Mouse (Mus musculus): ENCODE results near the gene 1810013L24Rik. TPM values are rescaled to one million over a fixed set of nuclear protein-coding genes. Genes with fewer than 3 reads are reported as not detected.

Gene 1810013L24Rik
- polyA plus RNA-seq, 1 experiment from 2014 or later: 17.8 TPM

- no peak for ATAC-seq (ENCODE audit: insufficient read depth, low FRiP score)
- Histone ChIP-seq H3K4me1 (ENCODE audit: control insufficient read depth, insufficient read depth, low read length) (no peaks in the 10 kb centered on the region), H3K4me3 (replicated peaks; ENCODE audit: low read length) (no peak overlapping the region), H3K27me3 (ENCODE audit: control insufficient read depth, insufficient read depth, low read length) (no peaks in the 10 kb centered on the region), H3K36me3 (ENCODE audit: control insufficient read depth, insufficient read depth, low read length) (no peaks in the 10 kb centered on the region), H3K27ac (ENCODE audit: low read length) (no peak overlapping the region), H3K9ac (ENCODE audit: low read length) (no peak overlapping the region), H3K4me2 (ENCODE audit: low read depth, low read length) (no peak overlapping the region), H3K9me3 (replicated peaks; ENCODE audit: control insufficient read depth, low read length) (0 out of 2 replicates have a peak, but pooled peaks cover 5% of the 10 kb centered on the region)
- WGBS: 67% methylated on average over 2 of the region's 2 CpGs
Observed at GRCm38 (mm10) chr16:8795906-8796305, 34.0 kb upstream of the 1810013L24Rik start.

DNA sequence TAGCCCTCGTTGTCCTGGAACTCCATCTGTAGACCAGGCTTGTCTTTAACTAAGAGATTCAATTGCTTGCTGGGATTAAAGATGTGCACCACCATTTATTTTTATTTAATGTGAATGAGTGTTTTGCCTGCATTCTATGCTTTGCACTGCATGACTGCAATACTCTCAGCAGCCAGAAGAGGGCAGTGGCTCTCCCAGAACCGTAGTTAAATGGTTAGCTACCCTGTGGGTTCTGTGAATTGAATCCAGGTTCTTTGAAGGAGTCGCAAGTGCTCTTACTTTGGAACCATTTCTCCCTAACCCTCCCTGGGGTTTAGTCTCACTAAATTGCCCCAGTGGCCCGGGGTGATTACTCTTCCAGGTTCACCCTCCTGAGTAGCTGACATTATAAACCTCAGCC is 23.2 kb upstream of the 1810013L24Rik start:
- no peak overlapping the region for H3K4me3 ChIP-seq (replicated peaks; ENCODE audit: low read length)
- ATAC-seq (ENCODE audit: insufficient read depth, low FRiP score): no peak
- H3K4me1 ChIP-seq (ENCODE audit: control insufficient read depth, insufficient read depth, low read length): no peaks in the 10 kb centered on the region
- H3K36me3 ChIP-seq (ENCODE audit: control insufficient read depth, insufficient read depth, low read length): no peaks in the 10 kb centered on the region
- no peak overlapping the region for H3K9ac ChIP-seq (ENCODE audit: low read length)
- WGBS: 20% methylated on average over 4 of the region's 4 CpGs
- H3K27me3 ChIP-seq (ENCODE audit: control insufficient read depth, insufficient read depth, low read length): no peaks in the 10 kb centered on the region
- no peak overlapping the region for H3K27ac ChIP-seq (ENCODE audit: low read length)
- no peak overlapping the region for H3K4me2 ChIP-seq (ENCODE audit: low read depth, low read length)
- no peaks in the 10 kb centered on the region for H3K9me3 ChIP-seq (replicated peaks; ENCODE audit: control insufficient read depth, low read length)

DNA sequence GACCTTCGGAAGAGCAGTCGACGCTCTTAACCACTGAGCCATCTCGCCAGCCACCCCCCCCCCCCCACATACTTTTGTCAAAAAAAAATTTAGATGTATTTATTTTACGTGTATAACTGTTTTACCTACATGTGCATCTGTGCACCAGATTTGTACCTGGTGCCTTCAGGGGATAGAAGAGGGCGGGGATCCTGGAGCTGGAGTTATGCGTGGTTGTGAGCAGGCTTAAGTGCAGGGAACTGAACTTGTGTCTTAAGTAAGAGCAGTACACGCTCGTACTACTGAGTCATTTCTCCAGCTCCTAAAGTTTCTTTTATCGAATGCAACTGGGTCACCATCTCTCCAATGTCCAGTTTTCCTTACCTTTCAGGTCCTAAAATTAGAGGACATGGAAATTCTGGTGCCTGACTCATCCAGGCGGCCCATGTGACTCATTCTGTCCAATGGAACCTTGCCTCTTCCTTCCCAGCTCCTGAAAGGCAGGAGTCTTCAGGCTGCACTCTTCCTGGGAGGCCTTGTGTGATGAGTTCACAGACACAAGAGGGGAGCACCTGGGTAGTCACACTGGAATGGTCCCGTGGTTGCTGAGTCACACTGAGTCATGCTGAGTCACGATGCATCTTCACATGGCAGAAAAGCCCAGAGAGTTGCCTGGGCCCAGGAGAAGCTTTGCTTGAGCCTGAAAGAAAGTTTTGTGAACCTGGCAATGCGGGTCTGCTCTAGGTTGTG is 19.3 kb upstream of the 1810013L24Rik start:
- no peak for ATAC-seq (ENCODE audit: insufficient read depth, low FRiP score)
- WGBS: 87% methylated on average over 14 of the region's 14 CpGs
- no peaks in the 10 kb centered on the region for H3K4me1 ChIP-seq (ENCODE audit: control insufficient read depth, insufficient read depth, low read length)
- no peak overlapping the region for H3K4me3 ChIP-seq (replicated peaks; ENCODE audit: low read length)
- no peaks in the 10 kb centered on the region for H3K36me3 ChIP-seq (ENCODE audit: control insufficient read depth, insufficient read depth, low read length)
- no peak overlapping the region for H3K27ac ChIP-seq (ENCODE audit: low read length)
- H3K9ac ChIP-seq (ENCODE audit: low read length): no peak overlapping the region
- H3K4me2 ChIP-seq (ENCODE audit: low read depth, low read length): no peak overlapping the region
- H3K27me3 ChIP-seq (ENCODE audit: control insufficient read depth, insufficient read depth, low read length): no peaks in the 10 kb centered on the region
- no peaks in the 10 kb centered on the region for H3K9me3 ChIP-seq (replicated peaks; ENCODE audit: control insufficient read depth, low read length)

DNA sequence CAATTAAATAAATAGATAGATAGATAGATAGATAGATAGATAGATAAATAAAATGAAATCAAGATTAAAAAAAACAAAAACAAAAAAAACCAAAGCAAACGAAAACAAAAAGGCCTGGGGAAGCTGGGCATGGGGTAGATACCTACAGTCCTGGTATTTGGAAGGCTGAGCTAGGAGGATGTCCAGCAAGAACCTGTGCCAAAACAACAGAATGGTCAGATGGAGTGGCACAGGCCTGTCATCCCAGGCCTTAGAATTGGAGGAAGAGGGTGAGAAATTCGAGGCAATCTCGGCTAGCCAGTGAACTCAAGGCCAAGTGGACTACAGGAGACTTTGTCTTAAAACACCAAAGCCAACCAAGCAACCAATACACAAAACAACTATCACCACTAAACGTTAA is 12.0 kb upstream of the 1810013L24Rik start:
- Histone ChIP-seq H3K4me3 (replicated peaks; ENCODE audit: low read length) (no peak overlapping the region), H3K27ac (ENCODE audit: low read length) (no peak overlapping the region), H3K36me3 (ENCODE audit: control insufficient read depth, insufficient read depth, low read length) (no peaks in the 10 kb centered on the region), H3K4me2 (ENCODE audit: low read depth, low read length) (no peak overlapping the region), H3K27me3 (ENCODE audit: control insufficient read depth, insufficient read depth, low read length) (no peaks in the 10 kb centered on the region), H3K4me1 (ENCODE audit: control insufficient read depth, insufficient read depth, low read length) (no peaks in the 10 kb centered on the region), H3K9me3 (replicated peaks; ENCODE audit: control insufficient read depth, low read length) (no peaks in the 10 kb centered on the region), H3K9ac (ENCODE audit: low read length) (no peak overlapping the region)
- 78% methylated on average over 4 of the region's 4 CpGs for WGBS
- ATAC-seq (ENCODE audit: insufficient read depth, low FRiP score): no peak

DNA sequence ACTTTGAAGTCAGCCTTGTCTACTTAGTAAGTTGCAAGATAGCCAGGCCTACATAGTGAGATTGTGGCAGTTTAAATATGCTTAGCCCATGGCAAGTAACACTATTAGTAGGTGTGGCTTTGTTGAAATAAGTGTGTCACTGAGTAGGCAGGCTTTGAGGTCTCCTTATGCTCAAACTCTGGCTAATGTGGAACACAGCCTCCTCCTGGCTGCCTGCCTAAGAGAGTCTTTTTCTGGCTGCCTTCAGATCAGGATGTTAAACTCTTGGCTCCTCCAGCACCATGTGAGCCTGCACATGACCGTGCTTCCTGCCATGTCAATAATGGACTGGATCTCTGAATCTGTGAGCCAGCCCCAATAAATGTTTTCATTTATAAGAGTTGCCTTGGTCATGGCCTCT is 8.5 kb upstream of the 1810013L24Rik start:
- Histone ChIP-seq H3K4me1 (ENCODE audit: control insufficient read depth, insufficient read depth, low read length) (no peaks in the 10 kb centered on the region), H3K4me3 (replicated peaks; ENCODE audit: low read length) (no peak overlapping the region), H3K4me2 (ENCODE audit: low read depth, low read length) (no peak overlapping the region), H3K9me3 (replicated peaks; ENCODE audit: control insufficient read depth, low read length) (no peaks in the 10 kb centered on the region), H3K9ac (ENCODE audit: low read length) (no peak overlapping the region), H3K27me3 (ENCODE audit: control insufficient read depth, insufficient read depth, low read length) (no peaks in the 10 kb centered on the region), H3K27ac (ENCODE audit: low read length) (no peak overlapping the region), H3K36me3 (ENCODE audit: control insufficient read depth, insufficient read depth, low read length) (no peaks in the 10 kb centered on the region)
- WGBS: 45% methylated on average over 1 of the region's 1 CpGs
- ATAC-seq (ENCODE audit: insufficient read depth, low FRiP score): peak; percentile 83; the same call in 1 of the 2 replicates

DNA sequence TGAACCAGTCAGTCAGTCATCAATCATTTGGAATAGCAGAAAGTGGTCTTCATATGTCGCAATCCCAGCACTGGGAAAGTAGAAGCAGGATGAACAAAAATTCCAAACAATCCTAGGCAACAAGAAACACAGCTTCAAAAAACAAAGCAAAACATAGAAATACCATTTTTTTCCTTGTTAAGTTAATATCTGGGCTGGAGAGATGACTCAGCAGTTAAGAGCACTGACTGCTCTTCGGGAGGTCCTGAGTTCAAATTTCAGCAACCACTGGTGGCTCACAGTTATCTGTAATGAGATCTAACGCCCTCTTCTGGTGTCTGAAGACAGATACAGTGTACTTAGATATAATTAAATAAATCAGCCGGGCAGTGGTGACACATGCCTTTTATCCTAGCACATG is 7.3 kb upstream of the 1810013L24Rik start:
- 77% methylated on average over 4 of the region's 4 CpGs for WGBS
- H3K4me2 ChIP-seq (ENCODE audit: low read depth, low read length): no peak overlapping the region
- H3K9me3 ChIP-seq (replicated peaks; ENCODE audit: control insufficient read depth, low read length): no peaks in the 10 kb centered on the region
- no peak overlapping the region for H3K4me3 ChIP-seq (replicated peaks; ENCODE audit: low read length)
- H3K9ac ChIP-seq (ENCODE audit: low read length): no peak overlapping the region
- no peak overlapping the region for H3K27ac ChIP-seq (ENCODE audit: low read length)
- no peaks in the 10 kb centered on the region for H3K27me3 ChIP-seq (ENCODE audit: control insufficient read depth, insufficient read depth, low read length)
- H3K36me3 ChIP-seq (ENCODE audit: control insufficient read depth, insufficient read depth, low read length): no peaks in the 10 kb centered on the region
- no peak for ATAC-seq (ENCODE audit: insufficient read depth, low FRiP score)
- H3K4me1 ChIP-seq (ENCODE audit: control insufficient read depth, insufficient read depth, low read length): no peaks in the 10 kb centered on the region

DNA sequence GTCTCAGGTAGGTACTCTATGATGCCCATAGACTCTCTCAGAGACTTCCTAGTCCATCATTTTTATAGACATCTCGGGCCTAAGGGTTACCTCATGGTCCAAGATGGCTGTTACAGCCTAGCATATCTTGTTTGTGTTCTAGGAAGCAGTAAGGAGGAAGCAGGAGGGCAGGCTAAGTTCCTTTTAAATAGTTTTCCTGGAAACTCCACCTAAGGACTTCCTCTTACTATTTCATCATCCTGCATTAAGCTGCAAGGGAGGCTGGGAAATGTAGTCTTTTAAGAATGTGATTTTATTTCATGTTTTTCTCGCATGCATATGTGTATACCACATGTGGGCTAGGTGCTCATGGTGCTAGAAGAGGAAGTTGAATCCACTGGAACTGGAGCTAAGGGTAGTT is 6.2 kb upstream of the 1810013L24Rik start:
- no peak for ATAC-seq (ENCODE audit: insufficient read depth, low FRiP score)
- WGBS: 65% methylated on average over 2 of the region's 2 CpGs

DNA sequence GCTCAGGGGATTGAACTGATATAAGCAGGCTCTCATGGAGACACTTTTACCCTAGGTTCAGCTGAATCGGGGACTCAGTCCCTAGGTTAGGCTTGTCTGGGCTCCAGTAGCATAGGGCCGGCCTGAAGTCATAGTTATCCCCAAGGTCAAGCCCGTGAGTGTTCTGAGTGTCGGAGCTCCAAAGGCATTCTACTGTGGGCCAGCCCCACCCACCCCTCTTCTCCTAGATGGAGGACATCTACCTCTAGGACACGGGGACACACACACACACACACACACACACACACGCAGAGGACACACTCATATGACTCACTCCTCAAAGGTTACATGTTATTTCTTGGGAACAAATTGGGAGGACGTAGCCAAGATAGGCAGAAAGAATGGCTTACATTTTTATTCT is 2.5 kb upstream of the 1810013L24Rik start:
- Histone ChIP-seq H3K27me3 (ENCODE audit: control insufficient read depth, insufficient read depth, low read length) (no peaks in the 10 kb centered on the region), H3K36me3 (ENCODE audit: control insufficient read depth, insufficient read depth, low read length) (no peaks in the 10 kb centered on the region), H3K4me1 (ENCODE audit: control insufficient read depth, insufficient read depth, low read length) (0 out of 2 replicates have a peak, but pooled peaks cover 6% of the 10 kb centered on the region), H3K9ac (ENCODE audit: low read length) (no peak overlapping the region), H3K27ac (ENCODE audit: low read length) (no peak overlapping the region), H3K4me2 (ENCODE audit: low read depth, low read length) (no peak overlapping the region), H3K4me3 (replicated peaks; ENCODE audit: low read length) (no peak overlapping the region), H3K9me3 (replicated peaks; ENCODE audit: control insufficient read depth, low read length) (no peaks in the 10 kb centered on the region)
- no peak for ATAC-seq (ENCODE audit: insufficient read depth, low FRiP score)
- WGBS: 82% methylated on average over 7 of the region's 7 CpGs

More for the DNA sequence above, 6.2 kb upstream of the 1810013L24Rik start:
- Histone ChIP-seq H3K4me1 (ENCODE audit: control insufficient read depth, insufficient read depth, low read length) (no peaks in the 10 kb centered on the region), H3K27me3 (ENCODE audit: control insufficient read depth, insufficient read depth, low read length) (no peaks in the 10 kb centered on the region), H3K27ac (ENCODE audit: low read length) (no peak overlapping the region), H3K9ac (ENCODE audit: low read length) (no peak overlapping the region), H3K4me2 (ENCODE audit: low read depth, low read length) (no peak overlapping the region), H3K4me3 (replicated peaks; ENCODE audit: low read length) (no peak overlapping the region), H3K9me3 (replicated peaks; ENCODE audit: control insufficient read depth, low read length) (no peaks in the 10 kb centered on the region), H3K36me3 (ENCODE audit: control insufficient read depth, insufficient read depth, low read length) (no peaks in the 10 kb centered on the region)

- peak overlapping the region; percentile 78 for H3K9ac ChIP-seq (ENCODE audit: low read length)
Observed at GRCm38 (mm10) chr16:8828636-8829563, 1.0 kb upstream of the 1810013L24Rik start.

More at GRCm38 (mm10) chr16:8828636-8829563, 1.0 kb upstream of the 1810013L24Rik start:
- Histone ChIP-seq H3K9me3 (replicated peaks; ENCODE audit: control insufficient read depth, low read length) (no peaks in the 10 kb centered on the region), H3K4me3 (replicated peaks; ENCODE audit: low read length) (peak overlapping the region; percentile 67), H3K27me3 (ENCODE audit: control insufficient read depth, insufficient read depth, low read length) (no peaks in the 10 kb centered on the region), H3K4me2 (ENCODE audit: low read depth, low read length) (peak overlapping the region; percentile 95), H3K36me3 (ENCODE audit: control insufficient read depth, insufficient read depth, low read length) (peaks cover under 1% of the 10 kb centered on the region; the same call in 1 of the 2 replicates), H3K27ac (ENCODE audit: low read length) (peak overlapping the region; percentile 96), H3K4me1 (ENCODE audit: control insufficient read depth, insufficient read depth, low read length) (peaks cover 15% of the 10 kb centered on the region)
- peak; percentile 45; the same call in 1 of the 2 replicates for ATAC-seq (ENCODE audit: insufficient read depth, low FRiP score)
- 12% methylated on average over 33 of the region's 33 CpGs for WGBS

Measured in stomach, embryonic 16.5 days (tissue).